Mouse (Mus musculus): ENCODE results near the gene Ugt1a1.

DNA sequence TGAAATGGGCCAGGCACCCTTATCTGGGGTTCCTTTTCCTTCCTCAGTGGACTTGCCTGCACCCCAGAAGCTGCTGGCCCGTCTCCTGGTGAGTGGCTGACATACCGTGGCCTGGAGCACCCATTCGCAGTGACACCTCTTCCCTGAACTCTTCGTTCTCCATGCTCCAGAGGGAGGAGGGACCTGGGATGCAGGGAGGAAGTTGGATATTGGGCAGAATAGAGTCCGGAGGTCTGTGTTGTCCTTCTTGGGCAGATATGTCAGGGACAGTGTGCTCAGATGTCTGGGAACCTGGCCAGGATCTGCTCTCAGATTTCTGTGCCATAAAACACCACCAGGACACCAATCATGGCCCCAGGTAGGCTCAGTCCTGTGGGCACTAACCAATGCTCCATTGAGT, 28.3 kb downstream of the Ugt1a1 start:
- TF ChIP-seq POLR2A (IDR thresholded peaks at IDR 0.05; ENCODE audit: low read depth, low read length) (no peak), CTCF (IDR thresholded peaks at IDR 0.05; ENCODE audit: borderline replicate concordance, insufficient read depth, low read length) (no peak)

All from embryonic fibroblast, embryonic 13.5 days (primary cell).